29 mouse cellular contexts compared by ENCODE assay signal in the genomic region with DNA sequence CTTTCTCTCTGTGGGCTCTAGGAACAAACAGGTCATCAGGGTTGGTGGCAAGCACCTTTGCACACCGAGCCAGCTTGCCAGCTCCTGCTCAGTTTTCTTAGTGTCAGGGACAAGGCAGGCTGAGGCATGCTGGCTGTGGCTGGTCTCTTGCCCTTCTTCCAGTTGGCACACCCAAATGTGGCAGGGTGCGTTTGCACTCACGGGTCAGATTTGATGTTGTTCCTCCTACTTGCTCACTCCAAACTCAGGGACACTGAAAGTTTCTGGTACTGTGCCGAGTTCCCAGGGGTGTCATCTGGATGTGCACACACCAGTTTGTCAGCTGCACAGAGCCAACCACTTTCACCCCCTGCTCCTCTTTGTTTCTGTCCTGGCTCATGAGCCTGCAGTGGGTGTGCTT. TPM values are rescaled to one million over a fixed set of nuclear protein-coding genes. Genes with fewer than 3 reads are reported as not detected.
DNase-seq lines count a peak whose midpoint lies in the region; ATAC-seq lines count a peak whose summit lies in the region.
"Had no signal": no experiment of that assay in that cellular context is flagged by ENCODE, and none has a peak within 500 bp of the region (broad histone marks: within the 10 kb centered on the region; RNA-seq: fewer than 3 reads in every experiment).

No protein-coding gene starts in this region.

- H3K27me3 ChIP-seq in stomach, embryonic 15.5 days (replicated peaks) = no peaks in the 10 kb centered on the region
- no peaks in the 10 kb centered on the region for H3K27me3 ChIP-seq in liver, embryonic 12.5 days (replicated peaks)
- H3K27me3 ChIP-seq: CH12.LX; heart, embryonic 13.5 days; limb, embryonic 12.5 days had no signal

- no peaks in the 10 kb centered on the region for H3K36me3 ChIP-seq in stomach, embryonic 15.5 days
- no peaks in the 10 kb centered on the region for H3K36me3 ChIP-seq in liver, embryonic 12.5 days
- H3K36me3 ChIP-seq: embryonic facial prominence, embryonic 10.5 days; G1E; heart, embryonic 13.5 days; limb, embryonic 12.5 days had no signal

- 68% methylated on average over 4 of the region's 4 CpGs for WGBS in stomach, embryonic 15.5 days
- WGBS in liver, embryonic 12.5 days (ENCODE audit: insufficient replicate concordance) = 83% methylated on average over 4 of the region's 4 CpGs

- no peaks in the 10 kb centered on the region for H3K4me1 ChIP-seq in stomach, embryonic 15.5 days
- no peaks in the 10 kb centered on the region for H3K4me1 ChIP-seq in liver, embryonic 12.5 days
- H3K4me1 ChIP-seq: embryonic facial prominence, embryonic 10.5 days; limb, embryonic 12.5 days had no signal

- H3K27ac ChIP-seq in stomach, embryonic 15.5 days = peak overlapping the region; percentile 21; the same call in 1 of the 2 replicates
- no peak overlapping the region for H3K27ac ChIP-seq in liver, embryonic 12.5 days
- H3K27ac ChIP-seq: embryonic facial prominence, embryonic 10.5 days; gastrocnemius, adult 2 months; heart, embryonic 13.5 days; hindbrain, embryonic 14.5 days; limb, embryonic 12.5 days had no signal

- ATAC-seq in frontal cortex, adult (ENCODE audit: low TSS enrichment) = peak; percentile 81
- no peak for ATAC-seq in stomach, embryonic 15.5 days (ENCODE audit: insufficient read depth, low FRiP score, low read depth)
- no peak for ATAC-seq in liver, embryonic 12.5 days
- ATAC-seq: inflammation-experienced regulatory T-cells, adult 6 months had no signal

- DNase-seq in frontal cortex, postnatal 14 days (ENCODE audit: low spot score in 2 of 2) = no peak
- peak; percentile 41 to 81 for DNase-seq in urinary bladder, adult 18-20 months (ENCODE audit: low spot score in 2 of 2)
- no peak for DNase-seq in urinary bladder, postnatal 4 days (ENCODE audit: low spot score in 2 of 2)
- no peak for DNase-seq in kidney, adult 9 months
- DNase-seq: B cell, adult 2 months; cerebellum, adult 11-12 months; cerebellum, postnatal 10 days; gastrocnemius, adult 2 months; heart, postnatal 4 days; kidney, adult 18-20 months; kidney, postnatal 14 days; lung, adult 18-20 months; lung, postnatal 14 days; midbrain, embryonic 14.5 days; thymus, postnatal 25 days had no signal

- H3K9me3 ChIP-seq in stomach, embryonic 15.5 days = no peaks in the 10 kb centered on the region
- no peaks in the 10 kb centered on the region for H3K9me3 ChIP-seq in liver, embryonic 12.5 days (replicated peaks)
- H3K9me3 ChIP-seq: embryonic facial prominence, embryonic 10.5 days; G1E; heart, embryonic 13.5 days; limb, embryonic 12.5 days had no signal

- H3K9ac ChIP-seq in stomach, embryonic 15.5 days = no peak overlapping the region
- no peak overlapping the region for H3K9ac ChIP-seq in liver, embryonic 12.5 days
- H3K9ac ChIP-seq: heart, embryonic 13.5 days; hindbrain, embryonic 14.5 days; limb, embryonic 12.5 days had no signal

- H3K4me2 ChIP-seq in stomach, embryonic 15.5 days = no peak overlapping the region
- H3K4me2 ChIP-seq in liver, embryonic 12.5 days = no peak overlapping the region
- H3K4me2 ChIP-seq: heart, embryonic 13.5 days; hindbrain, embryonic 14.5 days; limb, embryonic 12.5 days; liver, embryonic 11.5 days had no signal

- no peak overlapping the region for H3K4me3 ChIP-seq in stomach, embryonic 15.5 days (replicated peaks)
- no peak overlapping the region for H3K4me3 ChIP-seq in liver, embryonic 12.5 days
- H3K4me3 ChIP-seq: embryonic facial prominence, embryonic 10.5 days; gastrocnemius, adult 2 months; heart, embryonic 13.5 days; limb, embryonic 12.5 days had no signal

RNA-seq across cellular contexts. Expression of a gene that starts 17.3 kb away (rescaled TPM):
- polyA plus RNA-seq in stomach, embryonic 15.5 days (2015; fragmentation: Nextera tagmentation; extraction: Ambion mirVana) = 39.3 and 41.7 TPM in 2 replicates
- polyA plus RNA-seq in liver, embryonic 12.5 days (2016; fragmentation: Nextera tagmentation; extraction: Ambion mirVana) = 26.5 and 26.7 TPM in 2 replicates

RNA-seq across cellular contexts. Expression of a gene that starts 57.7 kb away (rescaled TPM):
- polyA plus RNA-seq in stomach, embryonic 15.5 days (2015; fragmentation: Nextera tagmentation; extraction: Ambion mirVana) = 0.15 TPM in 1 of 2 replicates, not detected in the other
- not detected in 2 replicates for polyA plus RNA-seq in liver, embryonic 12.5 days (2016; fragmentation: Nextera tagmentation; extraction: Ambion mirVana)
- polyA plus RNA-seq: cortical plate, adult 2 months; embryonic facial prominence, embryonic 10.5 days; forebrain, embryonic 11.5 days; G1E; heart, embryonic 13.5 days; hindbrain, embryonic 14.5 days; inflammation-experienced regulatory T-cells, adult 6 months; limb, embryonic 12.5 days; liver, embryonic 11.5 days; midbrain, embryonic 14.5 days; neural tube, embryonic 11.5 days had no signal

Comparison
In these comparisons a context has a peak if more than half of its experiments do, and no peak if none do; other contexts are left out.
1. DNase-seq: peak in urinary bladder, adult 18-20 months (2 of 2); none in frontal cortex, postnatal 14 days (0 of 2), urinary bladder, postnatal 4 days (0 of 2) and kidney, adult 9 months (single experiment).